In the genomic region with DNA sequence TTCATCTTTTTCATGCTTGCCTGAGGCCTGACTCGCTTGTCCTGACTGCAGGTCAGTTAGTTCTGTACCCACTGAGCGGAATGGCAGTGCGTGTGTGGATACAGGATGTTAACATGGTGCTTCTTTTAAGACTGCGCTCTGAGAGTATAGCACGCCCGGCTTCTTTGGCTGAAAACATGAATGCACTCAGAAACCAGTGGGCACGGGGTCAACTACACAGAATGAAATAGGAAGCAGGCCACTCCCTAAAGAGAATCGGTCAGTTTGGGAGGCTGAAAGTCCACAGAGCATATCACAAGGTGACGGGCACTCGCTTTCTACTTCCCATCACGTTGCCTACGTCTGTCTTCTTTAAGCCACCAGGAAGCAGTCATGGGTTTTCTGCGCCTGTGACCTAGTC, we compare ENCODE assay signal across 22 mouse cellular contexts. TPM values are rescaled to one million over a fixed set of nuclear protein-coding genes. Genes with fewer than 3 reads are reported as not detected.
DNase-seq lines count a peak whose midpoint lies in the region; ATAC-seq and TF ChIP-seq lines count a peak whose summit lies in the region.
"Had no signal": no experiment of that assay in that cellular context is flagged by ENCODE, and none has a peak within 500 bp of the region (broad histone marks: within the 10 kb centered on the region; RNA-seq: fewer than 3 reads in every experiment).

No protein-coding gene starts in this region.

- peak; percentile 22 for DNase-seq in forebrain, embryonic 11.5 days (ENCODE audit: low spot score)
- DNase-seq in forebrain, embryonic 14.5 days (ENCODE audit: low spot score), result no peak
- no peak for DNase-seq in gastrocnemius, adult 2 months
- no peak for DNase-seq in gastrocnemius, postnatal 10 days
- DNase-seq in left cerebral cortex, adult 2 months (ENCODE audit: extremely low spot score in 1 of 2, low spot score in 2 of 2), result no peak
- no peak for DNase-seq in left cerebral cortex, adult 11 months (ENCODE audit: low spot score)
- peak; percentile 11 for DNase-seq in right cerebral cortex, postnatal 25 days
- DNase-seq in right cerebral cortex, postnatal 14 days, result no peak
- DNase-seq: adrenal gland, adult 8-10 months; adrenal gland, postnatal 25 days; cerebellum, adult 11-12 months; cerebellum, adult 8-10 months; cerebellum, postnatal 10 days; cerebellum, postnatal 36 days; gastrocnemius, postnatal 25 days; heart, adult 2 months had no signal

- no peak overlapping the region for H3K27ac ChIP-seq in forebrain, embryonic 11.5 days (ENCODE audit: low read depth, low read length)
- H3K27ac ChIP-seq in forebrain, embryonic 14.5 days (ENCODE audit: low read depth, low read length), result no peak overlapping the region
- peak overlapping the region; percentile 35; the same call in 1 of the 2 replicates for H3K27ac ChIP-seq in gastrocnemius, adult 2 months
- H3K27ac ChIP-seq in left cerebral cortex, adult 2 months, result peak overlapping the region; percentile 61
- H3K27ac ChIP-seq: forebrain, embryonic 10.5 days; heart, adult 2 months; heart, embryonic 10.5 days; hindbrain, embryonic 12.5 days; hindbrain, embryonic 15.5 days had no signal

- H3K9me3 ChIP-seq in forebrain, embryonic 11.5 days (ENCODE audit: control insufficient read depth, low read length), result no peaks in the 10 kb centered on the region
- no peaks in the 10 kb centered on the region for H3K9me3 ChIP-seq in forebrain, embryonic 14.5 days (replicated peaks; ENCODE audit: control insufficient read depth, low read length)
- H3K9me3 ChIP-seq: forebrain, embryonic 10.5 days; heart, embryonic 10.5 days; hindbrain, embryonic 12.5 days; hindbrain, embryonic 15.5 days had no signal

- H3K9ac ChIP-seq in forebrain, embryonic 11.5 days (ENCODE audit: low read length), result no peak overlapping the region
- H3K9ac ChIP-seq in forebrain, embryonic 14.5 days (ENCODE audit: low read length), result no peak overlapping the region
- H3K9ac ChIP-seq: hindbrain, embryonic 12.5 days; hindbrain, embryonic 15.5 days had no signal

- H3K4me1 ChIP-seq in forebrain, embryonic 11.5 days (replicated peaks; ENCODE audit: control insufficient read depth, insufficient read depth, low read length), result no peaks in the 10 kb centered on the region; the same call in 1 of the 2 replicates
- H3K4me1 ChIP-seq in forebrain, embryonic 14.5 days (ENCODE audit: control insufficient read depth, insufficient read depth, low read length), result no peaks in the 10 kb centered on the region

- no peak overlapping the region for H3K4me3 ChIP-seq in forebrain, embryonic 11.5 days (ENCODE audit: low read depth, low read length)
- no peak overlapping the region for H3K4me3 ChIP-seq in forebrain, embryonic 14.5 days (ENCODE audit: low read depth, low read length)
- H3K4me3 ChIP-seq in gastrocnemius, adult 2 months, result no peak overlapping the region
- no peak overlapping the region for H3K4me3 ChIP-seq in left cerebral cortex, adult 2 months
- H3K4me3 ChIP-seq: forebrain, embryonic 10.5 days; heart, adult 2 months; heart, embryonic 10.5 days; hindbrain, embryonic 12.5 days; hindbrain, embryonic 15.5 days had no signal

- intact Hi-C loops in gastrocnemius, adult 2 months (cut with DNase I), result no loop called here
- intact Hi-C loops in left cerebral cortex, adult 2 months (cut with DNase I), result no loop called here

- H3K36me3 ChIP-seq in forebrain, embryonic 11.5 days (ENCODE audit: control insufficient read depth, insufficient read depth, low read length), result no peaks in the 10 kb centered on the region
- H3K36me3 ChIP-seq in forebrain, embryonic 14.5 days (ENCODE audit: control insufficient read depth, insufficient read depth, low read length), result no peaks in the 10 kb centered on the region
- H3K36me3 ChIP-seq: forebrain, embryonic 10.5 days; heart, embryonic 10.5 days; hindbrain, embryonic 12.5 days; hindbrain, embryonic 15.5 days had no signal

- H3K27me3 ChIP-seq in forebrain, embryonic 11.5 days (ENCODE audit: control insufficient read depth, insufficient read depth, low read length), result no peaks in the 10 kb centered on the region
- H3K27me3 ChIP-seq in forebrain, embryonic 14.5 days (replicated peaks; ENCODE audit: control insufficient read depth, insufficient read depth, low read length), result no peaks in the 10 kb centered on the region
- H3K27me3 ChIP-seq: hindbrain, embryonic 12.5 days; hindbrain, embryonic 15.5 days had no signal

- H3K4me2 ChIP-seq in forebrain, embryonic 11.5 days (ENCODE audit: low read depth, low read length, severe bottlenecking), result no peak overlapping the region
- no peak overlapping the region for H3K4me2 ChIP-seq in forebrain, embryonic 14.5 days (ENCODE audit: low read length)
- H3K4me2 ChIP-seq: hindbrain, embryonic 12.5 days; hindbrain, embryonic 15.5 days had no signal

- 90% methylated on average over 13 of the region's 13 CpGs for WGBS in forebrain, embryonic 11.5 days
- WGBS in forebrain, embryonic 14.5 days, result 90% methylated on average over 13 of the region's 13 CpGs

- TF ChIP-seq CTCF in gastrocnemius, adult 2 months (IDR thresholded peaks at IDR 0.05), result no peak
- TF ChIP-seq CTCF in left cerebral cortex, adult 2 months (IDR thresholded peaks at IDR 0.05), result no peak

- ATAC-seq in forebrain, embryonic 11.5 days (replicated peaks; ENCODE audit: low FRiP score), result no peak
- no peak for ATAC-seq in forebrain, embryonic 14.5 days
- ATAC-seq: activated CD4-positive, CD25-positive, alpha-beta regulatory T cell, adult 4 months; forebrain, embryonic 16.5 days had no signal

RNA-seq across cellular contexts. Expression of a gene that starts 59.0 kb away (rescaled TPM):
- 3.7 and 4.2 TPM in 2 replicates for polyA plus RNA-seq in forebrain, embryonic 11.5 days (2014; fragmentation: Nextera tagmentation; extraction: Ambion mirVana)
- polyA plus RNA-seq in forebrain, embryonic 14.5 days (2014; fragmentation: Nextera tagmentation; extraction: Ambion mirVana), result 2.8 and 2.9 TPM in 2 replicates
- total RNA-seq in gastrocnemius, adult 2 months (2021), result 10 to 100 TPM; 31.2 to 36.6 TPM
- total RNA-seq in gastrocnemius, postnatal 10 days (2021), result 10 to 100 TPM; 10.5 to 13.7 TPM
- 10 to 100 TPM; 10.3 to 13.8 TPM for total RNA-seq in left cerebral cortex, adult 2 months (2021)

Comparison
In these comparisons a context has a peak if more than half of its experiments do, and no peak if none do; other contexts are left out.
1. DNase-seq: peak in forebrain, embryonic 11.5 days (single experiment) and right cerebral cortex, postnatal 25 days (single experiment); none in forebrain, embryonic 14.5 days (single experiment), gastrocnemius, adult 2 months (single experiment), gastrocnemius, postnatal 10 days (single experiment), left cerebral cortex, adult 2 months (0 of 2), left cerebral cortex, adult 11 months (single experiment) and right cerebral cortex, postnatal 14 days (single experiment).
2. H3K27ac ChIP-seq: peak in gastrocnemius, adult 2 months (single experiment) and left cerebral cortex, adult 2 months (single experiment); none in forebrain, embryonic 11.5 days (single experiment) and forebrain, embryonic 14.5 days (single experiment).